Mouse (Mus musculus): ENCODE measurements around the gene Rpl36al.

DNA sequence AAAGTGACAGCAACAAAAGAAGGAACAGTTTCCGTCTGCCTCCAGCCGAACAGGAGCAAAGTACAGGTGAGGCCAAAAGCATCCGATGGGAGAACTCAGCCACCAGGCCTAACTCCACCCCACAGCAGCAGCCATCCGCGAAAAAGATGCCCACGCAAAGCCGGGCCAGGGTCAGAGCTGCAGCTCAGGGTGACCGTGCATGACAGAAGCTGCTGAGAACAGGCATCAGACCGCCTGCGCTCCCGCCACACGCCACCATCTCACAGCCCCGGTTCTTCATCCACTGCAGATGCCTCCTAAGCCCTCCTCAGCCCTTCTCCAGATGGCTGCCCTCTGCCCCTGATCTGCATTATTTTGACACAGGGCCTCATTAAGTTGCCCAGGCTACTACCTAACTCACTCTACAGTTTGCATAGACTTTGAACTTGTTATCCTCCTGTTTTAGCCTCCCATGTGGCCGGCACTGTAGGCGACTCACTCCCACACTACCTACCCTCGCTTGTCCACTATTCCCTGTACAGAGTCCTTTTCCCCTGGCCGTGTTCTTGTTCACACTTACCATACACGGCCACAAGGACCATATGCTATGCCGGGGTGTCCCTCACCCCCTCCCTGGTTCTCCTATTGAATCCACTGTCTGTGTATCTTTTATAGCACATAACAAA, 36.9 kb upstream of the Rpl36al start:
- no peak for TF ChIP-seq EP300 (IDR thresholded peaks at IDR 0.05)
- TF ChIP-seq CTCF (IDR thresholded peaks at IDR 0.05) = no peak

All from lung, postnatal 0 days (tissue).